Mouse (Mus musculus) left cerebral cortex, postnatal 10 days (tissue): Measurements from ENCODE around the gene Gm29609. TPM values are rescaled to one million over a fixed set of nuclear protein-coding genes. Genes with fewer than 3 reads are reported as not detected.

Experiments
- DNase-seq, 2 experiments: peaks; one replicate each; pipeline ENCODE4 v3.0.0; 2021 to 2022; ENCODE audit warnings: low spot score in 2 of 2, mixed read lengths in 1 of 2; ENCODE audit errors: extremely low spot score in 1 of 2
- intact Hi-C: fragments of 180-260 bp; cut with DNase I; formaldehyde crosslinking; loops from one replicate; pipeline ENCODE4 v1.15.1; 2025
- total RNA-seq, 2 experiments: library from RNA; stranded (reverse); gene quantifications; 2 replicates each; pipeline ENCODE4 v1.2.3; 2021

Gm29609 gene
- total RNA-seq, 2 experiments from 2014 or later, result 1.6 to 3.9 TPM

- DNase-seq, result no peak
- intact Hi-C loops, result no loop called here
Measured at GRCm38 (mm10) chr5:31095711-31096480, 83.8 kb downstream of the Gm29609 start.

GRCm38 (mm10) chr5:31094799-31095691, 84.7 kb downstream of the Gm29609 start:
- peak in 1 of 2 experiments; percentile 75 for DNase-seq
- intact Hi-C loops, result no loop called here

Other genes starting within 250 kb of the Gm29609 start
- 10 to 100 TPM; 61.1 to 62.5 TPM for gene Cgref1, start 234.3 kb downstream of the Gm29609 start, total RNA-seq
- gene Preb, start 219.6 kb downstream of the Gm29609 start, total RNA-seq, result 100 to 1,000 TPM; 116 to 122 TPM
- under 1 TPM; 0.08 to 0.24 TPM for gene Tcf23, start 211.2 kb downstream of the Gm29609 start, total RNA-seq
- gene Atraid, start 131.6 kb downstream of the Gm29609 start, total RNA-seq, result 10 to 100 TPM; 72.4 to 77.2 TPM
- gene Slc5a6, start 131.0 kb downstream of the Gm29609 start, total RNA-seq, result 10 to 100 TPM; 15.3 to 16.5 TPM
- 10 to 100 TPM; 21.5 to 25.4 TPM for gene Cad, start 125.1 kb downstream of the Gm29609 start, total RNA-seq
- not detected for gene Dnajc5g, start 73.6 kb downstream of the Gm29609 start, total RNA-seq
- 100 to 1,000 TPM; 101 to 118 TPM for gene Slc30a3, start 71.7 kb downstream of the Gm29609 start, total RNA-seq
- under 1 TPM; 0.86 to 0.97 TPM for gene Trim54, start 63.2 kb downstream of the Gm29609 start, total RNA-seq
- 1 to 10 TPM; 1.1 TPM for gene Ucn, start 41.1 kb downstream of the Gm29609 start, total RNA-seq
- 10 to 100 TPM; 35.7 to 36.2 TPM for gene Mpv17, start 25.7 kb downstream of the Gm29609 start, total RNA-seq
- gene Gtf3c2, start 233 bp upstream of the Gm29609 start, total RNA-seq, result 10 to 100 TPM; 59.8 to 60.6 TPM
- 10 to 100 TPM; 73.4 to 74.6 TPM for gene Snx17, start 13.3 kb upstream of the Gm29609 start, total RNA-seq
- 10 to 100 TPM; 48.2 to 49.7 TPM for gene Eif2b4, start 13.5 kb upstream of the Gm29609 start, total RNA-seq
- gene Zfp513, start 22.4 kb upstream of the Gm29609 start, total RNA-seq, result 10 to 100 TPM; 25.0 to 26.5 TPM
- gene Ppm1g, start 40.8 kb upstream of the Gm29609 start, total RNA-seq, result 100 to 1,000 TPM; 108 TPM
- gene Nrbp1, start 61.0 kb upstream of the Gm29609 start, total RNA-seq, result 10 to 100 TPM; 73.0 to 77.3 TPM
- gene Gm9970, start 61.3 kb upstream of the Gm29609 start, total RNA-seq, result not detected
- gene Krtcap3, start 71.8 kb upstream of the Gm29609 start, total RNA-seq, result 1 to 10 TPM; 2.4 to 2.6 TPM
- 10 to 100 TPM; 67.7 to 68.2 TPM for gene Ift172, start 111.2 kb upstream of the Gm29609 start, total RNA-seq
- gene Fndc4, start 116.2 kb upstream of the Gm29609 start, total RNA-seq, result 100 to 1,000 TPM; 165 to 166 TPM
- under 1 TPM in 1 of 2 experiments, not detected in 1; 0.14 TPM for gene Gckr, start 117.5 kb upstream of the Gm29609 start, total RNA-seq